Mouse (Mus musculus) midbrain, postnatal 0 days (tissue): ENCODE measurements around the gene Polr2c. TPM values are rescaled to one million over a fixed set of nuclear protein-coding genes. Genes with fewer than 3 reads are reported as not detected.
A peak's percentile ranks its signal among the peaks of the same experiment; 100 is the strongest.

Source experiments
- ATAC-seq: fragments of 200-750 bp; cut with Nextera tagmentation; 2 replicates; pipeline ENCODE4 v1.8.0; 2017; ENCODE audit warnings: moderate number of reproducible peaks, mild to moderate bottlenecking, moderate TSS enrichment, moderate library complexity; ENCODE audit not compliant: low FRiP score
- DNase-seq: peaks from one replicate; pipeline ENCODE4 v3.0.0-alpha.2; 2015; ENCODE audit warnings: low spot score
- H3K27ac ChIP-seq: fragments of 300-500 bp; sonication (generic); 2 replicates; pipeline ENCODE4 v1.5.1; 2014; ENCODE audit warnings: low read depth, mild to moderate bottlenecking, low read length, mixed read lengths
- H3K27me3 ChIP-seq: fragments of 300-500 bp; sonication (generic); 2 replicates; pipeline ENCODE4 v1.6.1; 2014; ENCODE audit warnings: low read length, control low read depth, mixed read lengths; ENCODE audit not compliant: insufficient read depth
- H3K36me3 ChIP-seq: fragments of 300-500 bp; sonication (generic); 2 replicates; pipeline ENCODE4 v1.6.1; 2014; ENCODE audit warnings: low read length, control low read depth, mixed read lengths; ENCODE audit not compliant: insufficient read depth
- H3K4me1 ChIP-seq: fragments of 300-500 bp; sonication (generic); 2 replicates; pipeline ENCODE4 v1.6.1; 2014; ENCODE audit warnings: mild to moderate bottlenecking, control low read depth, antibody characterized with exemption, low read length, mixed read lengths; ENCODE audit not compliant: insufficient read depth
- H3K4me2 ChIP-seq: fragments of 300-500 bp; sonication (generic); 2 replicates; pipeline ENCODE4 v1.6.1; 2014; ENCODE audit warnings: low read depth, mild to moderate bottlenecking, low read length, mixed read lengths; ENCODE audit not compliant: poor library complexity, severe bottlenecking
- H3K4me3 ChIP-seq: fragments of 300-500 bp; sonication (generic); 2 replicates; pipeline ENCODE4 v1.5.1; 2014; ENCODE audit warnings: low read depth, mild to moderate bottlenecking, low read length, moderate library complexity
- H3K9ac ChIP-seq: fragments of 300-500 bp; sonication (generic); replicated peaks from 2 replicates; pipeline ENCODE4 v1.6.1; 2014; ENCODE audit warnings: mild to moderate bottlenecking, low read length, moderate library complexity, mixed read lengths; ENCODE audit not compliant: poor library complexity, severe bottlenecking
- H3K9me3 ChIP-seq: fragments of 300-500 bp; sonication (generic); 2 replicates; pipeline ENCODE4 v1.6.1; 2016; ENCODE audit warnings: low read length, control low read depth
- CTCF ChIP-seq: IDR thresholded peaks from 2 replicates; pipeline ENCODE4 v1.5.1; 2016; ENCODE audit warnings: antibody characterized with exemption, mild to moderate bottlenecking
- WGBS: fragments of 180-500 bp; shearing (Covaris S2); extraction: QIAGEN DNeasy Blood & Tissue Kit; methylation state at CpG from one replicate; pipeline ENCODE4 v1.1.7; 2014; 5-methylcytosine and 5-hydroxymethylcytosine counted together
- polyA plus RNA-seq: library from polyadenylated mRNA; unstranded; fragments of >200 nt; fragmentation: Nextera tagmentation; extraction: Ambion mirVana; gene quantifications from 2 replicates; pipeline ENCODE4 v1.2.1, GENCODE M21; 2015
- total RNA-seq: library from RNA; depleted of rRNA; stranded (reverse); fragments of >200 nt; gene quantifications from 2 replicates; pipeline ENCODE4 v1.2.3, GENCODE M21; 2014

The Polr2c gene
- total and polyA plus RNA-seq, 2 experiments from 2014 or later = 62.5 to 93.3 TPM

GRCm38 (mm10) chr8:94916311-94916959 lies 59.2 kb downstream of the Polr2c start:
- peak overlapping the region; percentile 53; the same call in 1 of the 2 replicates for H3K4me3 ChIP-seq
- peak overlapping the region; percentile 80; the same call in 1 of the 2 replicates for H3K4me2 ChIP-seq
- H3K9ac ChIP-seq = no peak overlapping the region
- DNase-seq (no peak), ATAC-seq (no peak)
- peaks cover 40% of the 10 kb centered on the region for H3K27me3 ChIP-seq
- H3K9me3 ChIP-seq = no peaks in the 10 kb centered on the region
- no peaks in the 10 kb centered on the region for H3K36me3 ChIP-seq
- 47% methylated on average over 9 of the region's 9 CpGs for WGBS
- no peak for TF ChIP-seq CTCF
- peaks cover 8% of the 10 kb centered on the region for H3K4me1 ChIP-seq
- no peak overlapping the region for H3K27ac ChIP-seq

- TF ChIP-seq CTCF = no peak
- H3K9me3 ChIP-seq = no peaks in the 10 kb centered on the region
- peak overlapping the region; percentile 48; the same call in 1 of the 2 replicates for H3K9ac ChIP-seq
- no peaks in the 10 kb centered on the region for H3K36me3 ChIP-seq
- H3K4me3 ChIP-seq = peak overlapping the region; percentile 53
- H3K27me3 ChIP-seq = peaks cover 40% of the 10 kb centered on the region
- no peak for ATAC-seq
- 8% methylated on average over 10 of the region's 10 CpGs for WGBS
- DNase-seq = no peak
- H3K27ac ChIP-seq = no peak overlapping the region
- H3K4me1 ChIP-seq = peaks cover 8% of the 10 kb centered on the region
- H3K4me2 ChIP-seq = peak overlapping the region; percentile 80
Measured at GRCm38 (mm10) chr8:94916960-94917324, 59.7 kb downstream of the Polr2c start.

GRCm38 (mm10) chr8:94917352-94917751 lies 60.1 kb downstream of the Polr2c start:
- Histone ChIP-seq H3K4me2 (peak overlapping the region; percentile 80), H3K9me3 (no peaks in the 10 kb centered on the region), H3K36me3 (no peaks in the 10 kb centered on the region), H3K27me3 (peaks cover 38% of the 10 kb centered on the region), H3K9ac (peak overlapping the region; percentile 48), H3K4me1 (peaks cover 8% of the 10 kb centered on the region), H3K4me3 (peak overlapping the region; percentile 53), H3K27ac (no peak overlapping the region)
- 1% methylated on average over 23 of the region's 27 CpGs for WGBS
- peak; percentile 70 for TF ChIP-seq CTCF
- ATAC-seq (peak; percentile 93), DNase-seq (peak; percentile 92)

GRCm38 (mm10) chr8:94917851-94918495 lies 60.7 kb downstream of the Polr2c start, which contains the start of gene Ccdc102a:
TSS of gene Ccdc102a (minus strand) at chr8:94918098.
- H3K36me3 ChIP-seq = no peaks in the 10 kb centered on the region
- peak within 1 kb of the TSS; percentile 53 for H3K4me3 ChIP-seq
- TF ChIP-seq CTCF = no peak
- ATAC-seq (no peak), DNase-seq (no peak)
- no peaks in the 10 kb centered on the region for H3K9me3 ChIP-seq
- peaks cover 8% of the 10 kb centered on the region for H3K4me1 ChIP-seq
- peaks cover 33% of the 10 kb centered on the region for H3K27me3 ChIP-seq
- WGBS = 3% methylated on average over 38 of the region's 51 CpGs
- H3K4me2 ChIP-seq = peak within 1 kb of the TSS; percentile 80
- H3K9ac ChIP-seq = peak within 1 kb of the TSS; percentile 48
- H3K27ac ChIP-seq = no peak within 1 kb of the TSS

- H3K9me3 ChIP-seq = no peaks in the 10 kb centered on the region
Measured at GRCm38 (mm10) chr8:94919256-94919655, 62.0 kb downstream of the Polr2c start.

DNA sequence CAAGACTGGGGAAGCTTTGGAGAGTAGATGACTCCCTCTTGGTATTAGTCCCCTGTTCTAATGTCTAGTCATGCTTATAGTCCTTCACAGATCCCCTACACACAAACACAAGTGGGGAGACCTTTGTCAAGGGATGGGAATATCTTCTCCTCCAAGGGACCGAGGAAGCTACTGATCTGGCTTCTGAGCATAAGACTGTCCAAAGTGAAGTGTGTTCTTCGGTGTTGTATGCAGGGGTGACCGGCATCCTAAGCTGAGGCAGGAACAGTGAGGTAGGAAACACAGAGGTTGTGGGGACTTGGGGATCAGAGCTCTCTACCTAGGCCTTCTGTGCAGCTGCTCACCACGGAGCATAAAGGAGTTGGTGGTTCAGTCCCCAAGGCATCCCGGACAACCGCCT lies 64.9 kb downstream of the Polr2c start:
- 67% methylated on average over 6 of the region's 6 CpGs for WGBS
- ATAC-seq = no peak
- H3K4me3 ChIP-seq = no peak overlapping the region

More at GRCm38 (mm10) chr8:94919256-94919655, 62.0 kb downstream of the Polr2c start:
- peaks cover 8% of the 10 kb centered on the region for H3K4me1 ChIP-seq
- H3K4me3 ChIP-seq = no peak overlapping the region
- DNase-seq (no peak), ATAC-seq (no peak)
- no peak overlapping the region for H3K9ac ChIP-seq
- H3K4me2 ChIP-seq = no peak overlapping the region
- no peak overlapping the region for H3K27ac ChIP-seq
- TF ChIP-seq CTCF = no peak
- H3K36me3 ChIP-seq = no peaks in the 10 kb centered on the region
- H3K27me3 ChIP-seq = peaks cover 22% of the 10 kb centered on the region

More for the DNA sequence above, 64.9 kb downstream of the Polr2c start:
- H3K36me3 ChIP-seq = no peaks in the 10 kb centered on the region
- no peak overlapping the region for H3K4me2 ChIP-seq
- H3K27me3 ChIP-seq = peaks cover 13% of the 10 kb centered on the region
- TF ChIP-seq CTCF = no peak
- DNase-seq = no peak
- no peak overlapping the region for H3K27ac ChIP-seq
- no peaks in the 10 kb centered on the region for H3K9me3 ChIP-seq
- H3K4me1 ChIP-seq = peaks cover 8% of the 10 kb centered on the region
- H3K9ac ChIP-seq = no peak overlapping the region
